Mouse (Mus musculus) hindbrain, embryonic 14.5 days (tissue): Measurements from ENCODE around the gene Ap5s1. TPM values are rescaled to one million over a fixed set of nuclear protein-coding genes. Genes with fewer than 3 reads are reported as not detected.
A peak's percentile ranks its signal among the peaks of the same experiment; 100 is the strongest.

Experiments
- ATAC-seq: fragments of 200-750 bp; cut with Nextera tagmentation; 2 replicates; pipeline ENCODE4 v1.8.0; 2017; ENCODE audit warnings: moderate number of reproducible peaks, mild to moderate bottlenecking, moderate TSS enrichment, moderate library complexity; ENCODE audit not compliant: low FRiP score
- DNase-seq: peaks from one replicate; pipeline ENCODE4 v3.0.0-alpha.2; 2015; ENCODE audit warnings: low spot score
- H3K27ac ChIP-seq: fragments of 300-500 bp; sonication (generic); 2 replicates; pipeline ENCODE4 v1.5.1; 2014; ENCODE audit warnings: mild to moderate bottlenecking, moderate library complexity
- H3K27me3 ChIP-seq: fragments of 300-500 bp; sonication (generic); 2 replicates; pipeline ENCODE4 v1.6.1; 2014; ENCODE audit warnings: mild to moderate bottlenecking, low read length, mixed read lengths; ENCODE audit not compliant: control insufficient read depth, insufficient read depth
- H3K36me3 ChIP-seq: fragments of 300-500 bp; sonication (generic); replicated peaks from 2 replicates; pipeline ENCODE4 v1.6.1; 2014; ENCODE audit not compliant: control insufficient read depth, insufficient read depth
- H3K4me1 ChIP-seq: fragments of 300-500 bp; sonication (generic); replicated peaks from 2 replicates; pipeline ENCODE4 v1.6.1; 2014; ENCODE audit warnings: antibody characterized with exemption, low read length, mixed read lengths; ENCODE audit not compliant: control insufficient read depth, insufficient read depth
- H3K4me2 ChIP-seq: fragments of 300-500 bp; sonication (generic); replicated peaks from 2 replicates; pipeline ENCODE4 v1.6.1; 2014; ENCODE audit warnings: mild to moderate bottlenecking, moderate library complexity
- H3K4me3 ChIP-seq: fragments of 300-500 bp; sonication (generic); replicated peaks from 2 replicates; pipeline ENCODE4 v1.5.1; 2014; ENCODE audit warnings: mild to moderate bottlenecking, low read length
- H3K9ac ChIP-seq: fragments of 300-500 bp; sonication (generic); 2 replicates; pipeline ENCODE4 v1.6.1; 2014
- H3K9me3 ChIP-seq: fragments of 300-500 bp; sonication (generic); 2 replicates; pipeline ENCODE4 v1.6.1; 2016; ENCODE audit warnings: low read length; ENCODE audit not compliant: control insufficient read depth
- WGBS: fragments of 180-500 bp; shearing (Covaris S2); extraction: QIAGEN DNeasy Blood & Tissue Kit; methylation state at CpG from one replicate; pipeline ENCODE4 v1.1.7; 2014; 5-methylcytosine and 5-hydroxymethylcytosine counted together
- polyA plus RNA-seq: library from polyadenylated mRNA; unstranded; fragments of >200 nt; fragmentation: Nextera tagmentation; extraction: Ambion mirVana; gene quantifications from 2 replicates; pipeline ENCODE4 v1.2.1, GENCODE M21; 2014

Ap5s1 gene
- polyA plus RNA-seq, 1 experiment from 2014 or later = 39.7 TPM

- H3K4me1 ChIP-seq = peaks cover 33% of the 10 kb centered on the region
- peaks cover 11% of the 10 kb centered on the region; the same call in 1 of the 2 replicates for H3K36me3 ChIP-seq
- DNase-seq = peak; percentile 89
- peak within 1 kb of the TSS; percentile 97 for H3K27ac ChIP-seq
- H3K4me3 ChIP-seq = peak within 1 kb of the TSS; percentile 73
- peak within 1 kb of the TSS; percentile 99 for H3K4me2 ChIP-seq
- peak; percentile 88 for ATAC-seq
- H3K27me3 ChIP-seq = no peaks in the 10 kb centered on the region
- H3K9ac ChIP-seq = peak within 1 kb of the TSS; percentile 86
- no peaks in the 10 kb centered on the region for H3K9me3 ChIP-seq
- whole genome bisulfite sequencing = 2% methylated on average over 45 of the region's 57 CpGs
Observed at GRCm38 (mm10) chr2:131179990-131180587, 26.8 kb upstream of the Ap5s1 start, which contains the start of gene Cenpb. Cenpb (minus strand) TSS chr2:131180067.

GRCm38 (mm10) chr2:131186343-131186742 is 20.5 kb upstream of the Ap5s1 start:
- Histone ChIP-seq H3K4me2 (peak overlapping the region; percentile 61), H3K9me3 (no peaks in the 10 kb centered on the region), H3K4me1 (peaks cover 29% of the 10 kb centered on the region), H3K27ac (peak overlapping the region; percentile 55; the same call in 1 of the 2 replicates), H3K27me3 (no peaks in the 10 kb centered on the region), H3K36me3 (no peaks in the 10 kb centered on the region), H3K4me3 (peak overlapping the region; percentile 56), H3K9ac (peak overlapping the region; percentile 64)
- DNase-seq = no peak
- WGBS = under 1% methylated on average over 14 of the region's 14 CpGs
- peak; percentile 11; the same call in 1 of the 2 replicates for ATAC-seq

- H3K4me3 ChIP-seq = peak within 1 kb of the TSS; percentile 56
- peak; percentile 77 for DNase-seq
- no peaks in the 10 kb centered on the region for H3K36me3 ChIP-seq
- peaks cover 29% of the 10 kb centered on the region for H3K4me1 ChIP-seq
- no peaks in the 10 kb centered on the region for H3K9me3 ChIP-seq
- peak within 1 kb of the TSS; percentile 55 for H3K27ac ChIP-seq
- no peaks in the 10 kb centered on the region for H3K27me3 ChIP-seq
- under 1% methylated on average over 43 of the region's 43 CpGs for WGBS
- H3K9ac ChIP-seq = peak within 1 kb of the TSS; percentile 64
- H3K4me2 ChIP-seq = peak within 1 kb of the TSS; percentile 61
- peak; percentile 86 for ATAC-seq
Observed at GRCm38 (mm10) chr2:131186771-131187601, 19.9 kb upstream of the Ap5s1 start, which contains the start of the genes Cdc25b and Spef1. Cdc25b (plus strand) TSS chr2:131186949. Spef1 (minus strand) TSS chr2:131187282.

- Histone ChIP-seq H3K27me3 (no peaks in the 10 kb centered on the region), H3K4me3 (peak overlapping the region; percentile 56), H3K9me3 (no peaks in the 10 kb centered on the region), H3K9ac (peak overlapping the region; percentile 64), H3K36me3 (no peaks in the 10 kb centered on the region), H3K27ac (no peak overlapping the region), H3K4me1 (peaks cover 29% of the 10 kb centered on the region), H3K4me2 (peak overlapping the region; percentile 61)
- 19% methylated on average over 3 of the region's 3 CpGs for WGBS
- DNase-seq (no peak), ATAC-seq (no peak)
Observed at GRCm38 (mm10) chr2:131187602-131187922, 19.3 kb upstream of the Ap5s1 start.

GRCm38 (mm10) chr2:131188311-131188710 is 18.6 kb upstream of the Ap5s1 start:
- Histone ChIP-seq H3K9ac (no peak overlapping the region), H3K4me3 (no peak overlapping the region)

GRCm38 (mm10) chr2:131189521-131190309 is 17.2 kb upstream of the Ap5s1 start:
- WGBS = 39% methylated on average over 5 of the region's 5 CpGs
- Histone ChIP-seq H3K9ac (no peak overlapping the region), H3K27ac (peak overlapping the region; percentile 66; the same call in 1 of the 2 replicates), H3K4me2 (peak overlapping the region; percentile 4; the same call in 1 of the 2 replicates), H3K27me3 (no peaks in the 10 kb centered on the region), H3K36me3 (peaks cover 14% of the 10 kb centered on the region), H3K9me3 (no peaks in the 10 kb centered on the region), H3K4me3 (no peak overlapping the region), H3K4me1 (peaks cover 29% of the 10 kb centered on the region)
- ATAC-seq (no peak), DNase-seq (no peak)

More at GRCm38 (mm10) chr2:131188311-131188710, 18.6 kb upstream of the Ap5s1 start:
- Histone ChIP-seq H3K27ac (no peak overlapping the region), H3K4me2 (peak overlapping the region; percentile 61; the same call in 1 of the 2 replicates), H3K27me3 (no peaks in the 10 kb centered on the region), H3K4me1 (peaks cover 29% of the 10 kb centered on the region), H3K36me3 (peaks cover 4% of the 10 kb centered on the region), H3K9me3 (no peaks in the 10 kb centered on the region)
- DNase-seq = no peak
- 93% methylated on average over 5 of the region's 5 CpGs for WGBS
- no peak for ATAC-seq

- ATAC-seq = peak; percentile 51
- Histone ChIP-seq H3K4me1 (peaks cover 29% of the 10 kb centered on the region), H3K4me3 (no peak overlapping the region), H3K9me3 (no peaks in the 10 kb centered on the region), H3K9ac (no peak overlapping the region), H3K27me3 (no peaks in the 10 kb centered on the region), H3K36me3 (peaks cover 14% of the 10 kb centered on the region), H3K4me2 (no peak overlapping the region), H3K27ac (peak overlapping the region; percentile 66)
- peak; percentile 63 for DNase-seq
- WGBS = 11% methylated on average over 10 of the region's 10 CpGs
Observed at GRCm38 (mm10) chr2:131190344-131191004, 16.4 kb upstream of the Ap5s1 start.

GRCm38 (mm10) chr2:131191005-131191390 is 15.9 kb upstream of the Ap5s1 start:
- no peak overlapping the region for H3K4me3 ChIP-seq
- no peak overlapping the region for H3K4me2 ChIP-seq
- no peaks in the 10 kb centered on the region for H3K27me3 ChIP-seq
- WGBS = 71% methylated on average over 7 of the region's 7 CpGs
- H3K27ac ChIP-seq = peak overlapping the region; percentile 66
- no peak overlapping the region for H3K9ac ChIP-seq
- H3K4me1 ChIP-seq = peaks cover 29% of the 10 kb centered on the region
- H3K36me3 ChIP-seq = peaks cover 14% of the 10 kb centered on the region
- no peak for DNase-seq
- no peaks in the 10 kb centered on the region for H3K9me3 ChIP-seq
- no peak for ATAC-seq
